Mouse (Mus musculus): ENCODE measurements around the gene Ifna7.
A peak's percentile ranks its signal among the peaks of the same experiment; 100 is the strongest.

The Ifna7 gene

GRCm38 (mm10) chr4:88840058-88840457 is 24.0 kb downstream of the Ifna7 start:
- DNase-seq (ENCODE audit: low read depth), result no peak

GRCm38 (mm10) chr4:88841438-88841911 is 25.4 kb downstream of the Ifna7 start, which contains the start of gene Ifna4:
Ifna4 (plus strand) TSS chr4:88841861.
- DNase-seq (ENCODE audit: low read depth), result no peak

DNA sequence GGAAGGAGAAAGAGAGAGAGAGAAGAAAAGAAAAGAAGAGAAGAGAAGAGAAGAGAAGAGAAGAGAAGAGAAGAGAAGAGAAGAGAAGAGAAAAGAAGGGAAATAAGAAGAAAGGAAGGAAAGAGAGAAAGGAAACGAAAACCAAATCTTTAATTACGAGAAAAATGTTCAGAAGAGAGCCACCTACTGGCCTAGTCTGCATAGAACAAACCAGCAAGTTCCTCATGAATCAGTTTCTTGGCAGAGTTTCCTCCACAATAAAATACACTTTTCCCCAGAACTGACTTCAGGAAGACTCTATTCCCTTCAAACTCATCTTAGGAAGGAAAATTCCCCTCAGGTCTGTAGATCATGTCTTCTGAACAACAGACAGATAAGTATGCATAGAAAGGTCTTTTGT is 29.3 kb downstream of the Ifna7 start:
- DNase-seq (ENCODE audit: low read depth), result peak; percentile 47

GRCm38 (mm10) chr4:88849698-88850097 is 33.7 kb downstream of the Ifna7 start, which contains the start of gene Ifna1:
Ifna1 (plus strand) TSS chr4:88850087.
- DNase-seq (ENCODE audit: low read depth), result no peak

GRCm38 (mm10) chr4:88851026-88851763 is 35.2 kb downstream of the Ifna7 start:
- DNase-seq (ENCODE audit: low read depth), result no peak

DNA sequence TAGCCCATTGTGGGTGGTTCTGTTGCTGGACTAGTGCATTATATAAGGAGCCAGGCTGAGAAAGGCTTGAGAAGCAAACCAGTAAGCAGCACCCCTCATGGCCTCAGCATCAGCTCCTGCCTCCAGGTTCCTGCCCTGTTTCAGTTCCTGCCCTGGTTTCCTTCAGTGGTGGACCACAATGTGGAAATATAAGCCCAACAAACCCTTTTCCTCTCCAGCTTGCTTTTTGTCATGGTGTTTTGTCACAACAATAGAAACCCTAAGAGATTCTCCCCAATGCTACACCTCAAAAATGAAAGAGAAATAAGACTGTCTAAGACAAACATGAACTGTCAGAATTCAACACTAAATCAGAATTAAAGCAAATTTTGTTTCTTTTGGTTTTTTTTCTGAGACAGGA is 43.2 kb downstream of the Ifna7 start:
- no peak for DNase-seq (ENCODE audit: low read depth)

DNA sequence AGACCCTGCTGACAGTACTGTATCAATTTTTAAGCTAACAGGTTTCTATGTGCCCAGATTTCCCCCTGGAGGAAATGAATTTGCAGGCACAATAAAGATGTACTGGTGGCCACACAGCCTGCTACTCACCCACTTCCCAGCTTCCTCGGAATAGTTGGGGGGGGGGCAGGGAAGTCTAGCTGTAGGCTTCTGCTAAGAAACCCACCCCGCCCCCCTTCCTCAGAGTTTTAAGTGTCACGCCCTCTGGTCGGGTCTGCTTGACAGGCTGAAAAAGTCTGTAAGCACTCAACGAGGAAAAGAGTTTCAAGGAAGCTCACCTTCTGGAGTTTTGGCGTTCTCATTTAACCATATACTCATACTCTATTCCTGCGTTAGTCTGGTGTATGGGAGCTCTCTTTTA is 47.3 kb downstream of the Ifna7 start:
- DNase-seq (ENCODE audit: low read depth), result no peak

DNA sequence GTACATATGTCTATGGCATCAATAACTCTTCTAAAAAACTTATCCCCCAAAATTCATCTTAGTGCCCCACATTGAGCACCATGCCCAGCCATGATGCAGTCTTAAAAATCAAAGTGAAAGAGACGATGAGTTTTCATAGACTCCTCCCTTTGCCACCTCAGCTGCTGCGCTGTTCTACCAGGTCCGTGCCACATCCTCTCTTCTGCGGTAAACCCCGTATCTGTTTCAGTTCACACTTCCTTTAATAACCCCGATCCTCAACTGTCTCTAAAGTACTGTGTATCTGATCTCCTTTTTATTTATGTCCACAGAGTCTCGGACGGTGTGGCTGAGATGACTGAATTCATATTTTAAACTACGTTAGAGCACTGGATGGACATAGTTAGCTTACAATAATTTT is 48.6 kb downstream of the Ifna7 start:
- DNase-seq (ENCODE audit: low read depth), result peak; percentile 91

DNA sequence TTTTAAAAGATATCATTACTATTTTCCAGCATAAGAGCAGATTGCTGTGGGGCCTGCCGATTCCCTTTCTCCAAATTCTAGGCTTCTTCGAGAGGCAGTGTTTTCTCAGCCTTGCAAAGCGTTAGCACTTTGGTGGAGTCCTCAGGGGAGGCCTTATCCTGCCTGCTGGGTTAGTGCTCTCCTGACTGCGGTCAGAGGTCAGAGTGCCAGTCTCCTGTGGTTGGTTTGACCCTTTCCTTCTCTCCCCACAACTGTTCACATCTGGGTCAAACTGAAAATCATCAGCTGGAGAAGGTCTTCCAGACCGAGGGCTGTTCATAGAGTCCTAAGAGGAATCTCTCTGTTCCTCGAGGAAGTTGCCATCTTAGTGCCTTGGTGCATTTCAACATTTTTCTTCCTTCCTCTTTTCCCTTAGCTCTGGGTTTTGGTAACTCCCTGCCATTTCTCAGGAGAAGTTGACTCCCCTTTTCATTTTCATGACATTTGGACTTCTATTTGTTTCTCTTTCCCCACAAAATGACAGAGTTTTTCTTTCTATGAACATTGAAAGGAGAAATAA is 49.1 kb downstream of the Ifna7 start:
- DNase-seq (ENCODE audit: low read depth), result no peak
